Mouse (Mus musculus) lung, postnatal 0 days (tissue): ENCODE data around the gene Cpne8. TPM values are rescaled to one million over a fixed set of nuclear protein-coding genes. Genes with fewer than 3 reads are reported as not detected.
A peak's percentile ranks its signal among the peaks of the same experiment; 100 is the strongest.
"Not testable (repeated sequence)": the region's sequence is repeated elsewhere in the genome, so short reads cannot be mapped to it uniquely, and the experiment has no call there.

Source experiments
- ATAC-seq: fragments of 200-750 bp; cut with Nextera tagmentation; 2 replicates; pipeline ENCODE4 v1.8.0; 2017; ENCODE audit warnings: moderate library complexity
- DNase-seq: peaks from one replicate; pipeline ENCODE4 v3.0.0-alpha.2; 2016; ENCODE audit warnings: low spot score
- H3K27ac ChIP-seq: fragments of 300-500 bp; sonication (generic); 2 replicates; pipeline ENCODE4 v1.5.1; 2014; ENCODE audit warnings: antibody characterized with exemption, mild to moderate bottlenecking, low read length, mixed read lengths
- H3K27me3 ChIP-seq: fragments of 300-500 bp; sonication (generic); replicated peaks from 2 replicates; pipeline ENCODE4 v1.6.1; 2014; ENCODE audit warnings: low read length, mixed read lengths; ENCODE audit not compliant: insufficient read depth
- H3K36me3 ChIP-seq: fragments of 300-500 bp; sonication (generic); 2 replicates; pipeline ENCODE4 v1.6.1; 2014; ENCODE audit warnings: low read length, mixed read lengths; ENCODE audit not compliant: insufficient read depth
- H3K4me1 ChIP-seq: fragments of 300-500 bp; sonication (generic); 2 replicates; pipeline ENCODE4 v1.6.1; 2014; ENCODE audit warnings: antibody characterized with exemption, low read depth, low read length, mixed read lengths; ENCODE audit not compliant: insufficient read depth
- H3K4me2 ChIP-seq: fragments of 300-500 bp; sonication (generic); replicated peaks from 2 replicates; pipeline ENCODE4 v1.6.1; 2014; ENCODE audit warnings: low read depth, mild to moderate bottlenecking, low read length, moderate library complexity, mixed read lengths
- H3K4me3 ChIP-seq: fragments of 300-500 bp; sonication (generic); 2 replicates; pipeline ENCODE4 v1.5.1; 2014; ENCODE audit warnings: low read depth, low read length
- H3K9ac ChIP-seq: fragments of 300-500 bp; sonication (generic); replicated peaks from 2 replicates; pipeline ENCODE4 v1.6.1; 2014; ENCODE audit warnings: low read depth, mild to moderate bottlenecking
- H3K9me3 ChIP-seq: fragments of 300-500 bp; sonication (generic); 2 replicates; pipeline ENCODE4 v1.6.1; 2016; ENCODE audit warnings: low read length, mixed read lengths
- CTCF ChIP-seq: IDR thresholded peaks from 2 replicates; pipeline ENCODE4 v1.5.1; 2016; ENCODE audit warnings: antibody characterized with exemption, mild to moderate bottlenecking
- EP300 ChIP-seq: IDR thresholded peaks from 2 replicates; pipeline ENCODE4 v1.6.1; 2016; ENCODE audit warnings: antibody characterized with exemption, mild to moderate bottlenecking, control low read depth
- WGBS: fragments of 180-500 bp; shearing (Covaris S2); extraction: QIAGEN DNeasy Blood & Tissue Kit; methylation state at CpG from one replicate; pipeline ENCODE4 v1.1.7; 2014; 5-methylcytosine and 5-hydroxymethylcytosine counted together
- polyA plus RNA-seq: library from polyadenylated mRNA; unstranded; fragments of >200 nt; fragmentation: Nextera tagmentation; extraction: Ambion mirVana; gene quantifications from 2 replicates; pipeline ENCODE4 v1.2.1, GENCODE M21; 2015

The Cpne8 gene
- polyA plus RNA-seq, 1 experiment from 2014 or later: 46.0 TPM

DNA sequence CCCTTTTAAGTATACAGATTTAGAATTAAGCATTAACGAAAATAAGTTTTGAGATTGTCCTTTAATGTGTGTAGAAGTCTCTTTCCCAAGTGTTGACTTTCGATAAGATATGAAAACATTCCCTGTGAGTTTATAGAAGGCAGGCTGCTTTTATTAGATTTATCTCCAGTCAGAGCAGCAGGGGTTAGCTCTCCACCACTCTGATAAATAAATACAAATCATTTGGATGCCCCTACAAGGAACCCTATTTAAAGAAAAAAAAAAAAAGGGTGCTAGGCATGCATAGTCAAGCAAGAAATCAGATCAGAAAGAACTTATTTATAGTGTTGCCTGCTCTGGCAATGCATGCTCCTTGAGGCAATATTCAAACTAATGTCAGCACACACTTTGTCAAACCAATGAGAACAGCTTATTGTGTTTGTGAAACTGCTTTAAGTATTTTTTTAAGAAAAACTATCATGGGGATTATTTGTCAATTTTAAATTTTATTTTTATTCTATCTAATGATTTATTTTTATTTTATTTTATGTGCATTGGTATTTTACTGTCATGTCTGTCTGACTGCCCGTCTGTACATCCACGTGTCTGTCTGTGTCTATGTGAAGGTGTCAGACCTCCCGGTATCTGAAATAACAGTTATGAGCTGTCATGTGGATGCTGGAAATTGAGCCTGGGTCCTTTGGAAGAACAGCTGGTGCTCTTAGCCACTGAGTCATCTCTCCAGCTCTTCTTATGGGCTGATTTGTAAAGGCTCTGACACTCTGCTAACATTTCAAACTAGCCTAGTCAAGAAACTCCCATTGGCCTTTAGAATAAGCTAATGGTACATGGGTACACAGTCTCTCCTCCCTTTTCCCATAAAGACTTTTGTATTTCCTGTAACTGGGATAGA is 142.7 kb downstream of the Cpne8 start:
- H3K36me3 ChIP-seq: no peaks in the 10 kb centered on the region
- H3K4me3 ChIP-seq: no peak overlapping the region
- H3K4me2 ChIP-seq: no peak overlapping the region
- H3K9ac ChIP-seq: no peak overlapping the region
- H3K4me1 ChIP-seq: no peaks in the 10 kb centered on the region
- 43% methylated on average over 5 of the region's 5 CpGs for WGBS
- H3K27me3 ChIP-seq: no peaks in the 10 kb centered on the region
- H3K9me3 ChIP-seq: no peaks in the 10 kb centered on the region
- DNase-seq (peak; percentile 21), ATAC-seq (peak; percentile 26; the same call in 1 of the 2 replicates)
- no peak for TF ChIP-seq EP300
- TF ChIP-seq CTCF: no peak
- H3K27ac ChIP-seq: no peak overlapping the region

DNA sequence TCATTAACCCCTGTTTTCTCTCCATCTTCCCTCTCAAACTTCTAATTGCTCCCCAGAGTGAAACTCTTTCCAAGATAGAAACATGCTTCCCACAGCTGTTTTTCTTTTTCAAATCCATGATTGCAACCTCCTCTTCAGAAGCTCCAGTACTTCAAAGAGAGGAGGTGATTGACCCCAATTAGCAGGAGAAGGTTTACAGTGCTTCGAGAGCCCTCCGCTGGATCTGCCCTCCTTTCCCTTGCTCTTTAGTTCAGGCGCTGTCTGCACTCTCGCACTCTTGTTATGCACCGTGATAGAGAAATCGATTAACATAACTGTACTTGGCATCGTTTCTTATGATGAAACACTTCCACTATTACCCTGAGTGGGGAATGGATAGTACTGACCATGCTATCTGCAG is 143.5 kb downstream of the Cpne8 start:
- H3K27ac ChIP-seq: no peak overlapping the region
- DNase-seq: no peak
- H3K4me3 ChIP-seq: no peak overlapping the region
- TF ChIP-seq EP300: no peak
- no peak for TF ChIP-seq CTCF
- no peaks in the 10 kb centered on the region for H3K36me3 ChIP-seq
- H3K9ac ChIP-seq: no peak overlapping the region
- H3K4me2 ChIP-seq: no peak overlapping the region
- no peaks in the 10 kb centered on the region for H3K4me1 ChIP-seq
- 47% methylated on average over 7 of the region's 7 CpGs for WGBS
- no peaks in the 10 kb centered on the region for H3K9me3 ChIP-seq
- ATAC-seq: no peak
- no peaks in the 10 kb centered on the region for H3K27me3 ChIP-seq

DNA sequence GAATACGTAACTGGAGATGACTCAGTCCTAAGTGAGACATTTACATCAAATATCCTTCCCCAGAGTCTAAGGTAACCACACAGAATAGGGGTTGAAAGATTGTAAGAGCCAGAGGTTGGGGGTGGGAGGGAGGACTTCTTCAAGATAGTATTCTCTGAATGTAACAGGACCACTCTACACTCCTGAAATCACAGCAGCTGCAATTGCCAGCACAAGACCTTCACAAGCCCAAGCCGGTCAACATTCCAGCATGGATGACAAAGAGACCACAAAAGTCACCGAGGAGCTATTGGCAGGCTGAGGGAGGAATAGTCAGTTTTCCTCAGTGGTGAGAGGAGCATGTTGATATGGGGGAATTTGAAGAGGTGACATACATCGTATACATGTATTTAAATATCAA is 166.5 kb downstream of the Cpne8 start:
- no peaks in the 10 kb centered on the region for H3K4me1 ChIP-seq
- no peak overlapping the region for H3K27ac ChIP-seq
- 86% methylated on average over 4 of the region's 4 CpGs for WGBS
- no peak overlapping the region for H3K4me3 ChIP-seq
- DNase-seq (no peak), ATAC-seq (no peak)
- no peaks in the 10 kb centered on the region for H3K9me3 ChIP-seq
- H3K36me3 ChIP-seq: no peaks in the 10 kb centered on the region
- H3K27me3 ChIP-seq: no peaks in the 10 kb centered on the region
- H3K9ac ChIP-seq: no peak overlapping the region
- TF ChIP-seq EP300 (no peak), CTCF (no peak)
- H3K4me2 ChIP-seq: no peak overlapping the region

DNA sequence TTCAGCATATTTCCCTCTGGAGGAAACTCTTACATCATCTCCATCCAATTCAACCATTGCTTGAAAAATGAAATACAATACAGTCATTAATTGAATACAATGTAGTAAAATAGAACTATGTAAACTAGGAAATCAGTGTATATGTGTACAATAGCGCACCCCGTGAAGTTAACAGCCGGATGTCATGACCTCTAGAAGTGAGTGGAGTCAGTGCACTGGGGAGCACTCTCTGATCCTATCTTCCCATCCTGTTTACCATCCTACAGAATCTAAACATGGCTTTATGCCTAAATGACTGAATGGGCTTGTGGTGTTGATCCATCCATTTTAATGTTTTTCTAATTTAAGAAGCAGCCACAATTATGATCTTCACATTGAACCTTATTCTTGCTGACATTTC is 182.2 kb downstream of the Cpne8 start:
- Histone ChIP-seq H3K4me3 (no peak overlapping the region), H3K9me3 (no peaks in the 10 kb centered on the region), H3K27me3 (no peaks in the 10 kb centered on the region), H3K4me1 (no peaks in the 10 kb centered on the region), H3K9ac (no peak overlapping the region), H3K36me3 (no peaks in the 10 kb centered on the region), H3K27ac (no peak overlapping the region), H3K4me2 (no peak overlapping the region)
- peak; percentile 78 for TF ChIP-seq EP300
- TF ChIP-seq CTCF: no peak
- WGBS: 24% methylated on average over 3 of the region's 3 CpGs
- ATAC-seq (peak; percentile 58; the same call in 1 of the 2 replicates), DNase-seq (peak; percentile 10)

DNA sequence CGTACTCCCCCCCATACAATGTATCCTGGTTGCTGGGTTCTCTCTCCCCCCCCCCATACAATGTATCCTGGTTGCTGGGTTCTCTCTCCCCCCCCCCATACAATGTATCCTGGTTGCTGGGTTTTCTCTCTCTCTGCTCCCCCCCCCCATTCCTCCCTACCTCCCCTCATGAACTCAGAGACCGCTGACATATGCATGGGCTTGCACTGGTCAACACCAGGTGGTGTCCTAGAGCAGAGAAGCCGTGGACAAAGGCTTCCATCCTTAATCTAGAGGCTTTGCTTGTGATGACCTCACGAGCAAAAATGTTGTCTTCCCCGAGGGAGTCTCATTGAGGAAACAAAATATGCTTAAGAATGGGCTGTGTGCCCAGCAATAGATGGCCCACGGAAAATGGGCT is 187.7 kb downstream of the Cpne8 start:
- DNase-seq (no peak), ATAC-seq (no peak)
- no peaks in the 10 kb centered on the region for H3K27me3 ChIP-seq
- H3K36me3 ChIP-seq: no peaks in the 10 kb centered on the region
- no peaks in the 10 kb centered on the region for H3K4me1 ChIP-seq
- H3K4me2 ChIP-seq: no peak overlapping the region
- TF ChIP-seq EP300 (no peak), CTCF (peak; percentile 31)
- no peaks in the 10 kb centered on the region for H3K9me3 ChIP-seq
- no peak overlapping the region for H3K9ac ChIP-seq
- no peak overlapping the region for H3K4me3 ChIP-seq
- WGBS: 61% methylated on average over 6 of the region's 6 CpGs
- H3K27ac ChIP-seq: no peak overlapping the region

DNA sequence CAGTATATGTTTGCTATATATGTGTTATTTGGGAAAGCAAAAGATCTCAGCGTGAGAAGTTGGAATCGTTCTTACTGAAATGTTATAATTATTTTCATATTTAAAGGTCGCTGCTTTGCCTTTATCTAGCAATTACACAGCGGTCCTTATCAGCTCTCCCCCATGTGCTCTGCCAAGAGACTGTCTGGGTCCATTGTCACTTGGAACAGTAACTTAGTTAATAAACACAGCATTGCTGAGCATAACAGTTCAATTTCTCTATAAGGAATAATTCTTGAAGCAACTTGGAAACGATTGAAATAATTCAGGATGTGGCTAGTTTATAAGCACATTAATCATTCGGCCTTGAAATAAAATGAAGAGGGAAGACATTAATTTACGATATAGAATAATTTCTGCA is 189.0 kb downstream of the Cpne8 start:
- no peak for TF ChIP-seq CTCF
- TF ChIP-seq EP300: no peak
- no peak overlapping the region for H3K9ac ChIP-seq
- no peaks in the 10 kb centered on the region for H3K4me1 ChIP-seq
- no peak overlapping the region for H3K27ac ChIP-seq
- DNase-seq (no peak), ATAC-seq (no peak)
- 50% methylated on average over 7 of the region's 7 CpGs for WGBS
- H3K4me2 ChIP-seq: no peak overlapping the region
- no peaks in the 10 kb centered on the region for H3K36me3 ChIP-seq
- H3K27me3 ChIP-seq: no peaks in the 10 kb centered on the region
- no peaks in the 10 kb centered on the region for H3K9me3 ChIP-seq
- H3K4me3 ChIP-seq: no peak overlapping the region

DNA sequence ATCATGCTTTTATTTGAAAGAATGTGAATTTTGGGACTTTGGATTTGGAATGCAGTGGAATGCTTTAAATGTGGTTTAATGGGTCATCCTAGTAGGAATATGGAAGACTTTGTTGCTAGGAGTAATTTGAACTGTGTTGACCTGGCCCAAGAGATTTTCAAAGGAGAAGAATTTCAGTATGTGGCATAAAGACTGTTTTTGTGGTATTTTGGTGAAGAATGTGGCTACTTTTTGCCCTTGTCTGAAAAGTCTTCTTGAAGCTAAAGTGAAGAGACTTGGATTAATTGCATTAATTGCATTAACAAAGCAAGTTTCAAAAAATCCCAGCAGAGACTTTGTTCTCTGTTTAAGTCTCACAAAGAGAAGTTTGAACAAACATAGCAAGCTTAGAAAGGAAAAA is 208.7 kb downstream of the Cpne8 start:
- not testable (repeated sequence) for H3K27ac ChIP-seq, H3K36me3 ChIP-seq, H3K9ac ChIP-seq, DNase-seq, H3K4me3 ChIP-seq, H3K9me3 ChIP-seq, H3K27me3 ChIP-seq, H3K4me2 ChIP-seq, H3K4me1 ChIP-seq, ATAC-seq
